ENCODE assay signal across 26 mouse cellular contexts in the genomic region with DNA sequence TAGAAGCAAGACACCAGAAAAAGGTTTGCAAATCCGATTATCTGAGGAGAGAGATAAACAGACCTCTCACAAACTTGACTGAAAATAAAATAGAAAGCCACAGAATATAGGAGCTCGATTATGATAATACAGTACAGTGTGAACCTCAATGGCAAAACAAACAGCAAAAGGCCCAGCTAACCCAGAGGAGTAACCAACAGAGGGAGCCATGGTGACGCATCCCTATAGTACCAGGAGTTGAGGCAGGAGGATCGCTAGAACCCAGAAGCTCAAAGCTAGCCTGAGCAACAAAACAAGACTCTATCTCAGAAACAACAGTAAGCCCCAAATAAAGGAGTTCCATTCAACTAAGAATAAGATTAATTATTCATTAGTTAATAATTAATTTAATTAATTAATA.
DNase-seq lines count a peak whose midpoint lies in the region; ATAC-seq and TF ChIP-seq lines count a peak whose summit lies in the region.
"Had no signal": no experiment of that assay in that cellular context is flagged by ENCODE, and none has a peak within 500 bp of the region (broad histone marks: within the 10 kb centered on the region; RNA-seq: fewer than 3 reads in every experiment).

No protein-coding gene starts in this region.

- H3K9ac ChIP-seq in lung, embryonic 14.5 days = no peak overlapping the region
- H3K9ac ChIP-seq in lung, postnatal 0 days (replicated peaks; ENCODE audit: low read depth) = no peak overlapping the region
- H3K9ac ChIP-seq in ES-Bruce4 (ENCODE audit: low read depth, poor library complexity, severe bottlenecking) = no peak overlapping the region
- H3K9ac ChIP-seq in stomach, postnatal 0 days (ENCODE audit: low read length) = no peak overlapping the region
- no peak overlapping the region for H3K9ac ChIP-seq in forebrain, embryonic 14.5 days (ENCODE audit: low read length)
- H3K9ac ChIP-seq: forebrain, embryonic 13.5 days; intestine, embryonic 15.5 days; limb, embryonic 13.5 days had no signal

- WGBS in lung, embryonic 14.5 days = 81% methylated on average over 4 of the region's 4 CpGs
- WGBS in lung, postnatal 0 days = 71% methylated on average over 4 of the region's 4 CpGs
- 86% methylated on average over 4 of the region's 4 CpGs for WGBS in stomach, postnatal 0 days
- 91% methylated on average over 4 of the region's 4 CpGs for WGBS in forebrain, embryonic 14.5 days

- no peak overlapping the region for H3K4me3 ChIP-seq in lung, embryonic 14.5 days (ENCODE audit: low read depth, low read length)
- no peak overlapping the region for H3K4me3 ChIP-seq in lung, postnatal 0 days (ENCODE audit: low read depth, low read length)
- no peak overlapping the region for H3K4me3 ChIP-seq in ES-Bruce4 (ENCODE audit: low read depth, low read length)
- no peak overlapping the region for H3K4me3 ChIP-seq in stomach, postnatal 0 days (ENCODE audit: low read depth, low read length)
- no peak overlapping the region for H3K4me3 ChIP-seq in forebrain, embryonic 14.5 days (ENCODE audit: low read depth, low read length)
- H3K4me3 ChIP-seq: forebrain, embryonic 13.5 days; gastrocnemius, adult 2 months; intestine, embryonic 15.5 days; limb, embryonic 13.5 days; megakaryocyte, embryonic 14.5 days had no signal

- no peak overlapping the region for H3K4me2 ChIP-seq in lung, embryonic 14.5 days
- no peak overlapping the region for H3K4me2 ChIP-seq in lung, postnatal 0 days (replicated peaks; ENCODE audit: low read depth, low read length)
- no peak overlapping the region for H3K4me2 ChIP-seq in stomach, postnatal 0 days (replicated peaks; ENCODE audit: low read depth)
- H3K4me2 ChIP-seq in forebrain, embryonic 14.5 days (ENCODE audit: low read length) = no peak overlapping the region
- H3K4me2 ChIP-seq: forebrain, embryonic 13.5 days; intestine, embryonic 15.5 days; limb, embryonic 13.5 days had no signal

- H3K27ac ChIP-seq in lung, embryonic 14.5 days (ENCODE audit: low read depth) = no peak overlapping the region
- no peak overlapping the region for H3K27ac ChIP-seq in lung, postnatal 0 days (ENCODE audit: low read length)
- H3K27ac ChIP-seq in ES-Bruce4 (ENCODE audit: insufficient read depth, low read length) = no peak overlapping the region
- no peak overlapping the region for H3K27ac ChIP-seq in stomach, postnatal 0 days (replicated peaks)
- H3K27ac ChIP-seq in forebrain, embryonic 14.5 days (ENCODE audit: low read depth, low read length) = no peak overlapping the region
- H3K27ac ChIP-seq: forebrain, embryonic 13.5 days; gastrocnemius, adult 2 months; intestine, embryonic 15.5 days; limb, embryonic 13.5 days had no signal

- no peak for DNase-seq in lung, embryonic 14.5 days
- DNase-seq in lung, postnatal 0 days (ENCODE audit: low spot score) = no peak
- peak; percentile 43 for DNase-seq in R1 (ENCODE audit: low read depth, low spot score)
- no peak for DNase-seq in stomach, postnatal 0 days (ENCODE audit: low spot score)
- no peak for DNase-seq in layer of hippocampus, adult 9-11 months
- DNase-seq in forebrain, embryonic 14.5 days (ENCODE audit: low spot score) = no peak
- DNase-seq: adrenal gland, adult 8-10 months; B cell, adult 2 months; cerebellum, adult 8-10 months; cerebellum, postnatal 36 days; gastrocnemius, adult 2 months; kidney, adult 9 months; kidney, postnatal 36 days; lung, adult 2 months; lung, postnatal 36 days; right cerebral cortex, postnatal 14 days; spleen, adult 18-20 months; thymus, postnatal 14 days had no signal

- no peaks in the 10 kb centered on the region for H3K4me1 ChIP-seq in lung, embryonic 14.5 days (ENCODE audit: insufficient read depth)
- H3K4me1 ChIP-seq in lung, postnatal 0 days (ENCODE audit: insufficient read depth, low read depth, low read length) = no peaks in the 10 kb centered on the region
- peaks cover 1% of the 10 kb centered on the region for H3K4me1 ChIP-seq in ES-Bruce4 (ENCODE audit: control insufficient read depth, insufficient read depth, low read length)
- no peaks in the 10 kb centered on the region for H3K4me1 ChIP-seq in stomach, postnatal 0 days (replicated peaks; ENCODE audit: control insufficient read depth, insufficient read depth)
- no peaks in the 10 kb centered on the region for H3K4me1 ChIP-seq in forebrain, embryonic 14.5 days (ENCODE audit: control insufficient read depth, insufficient read depth, low read length)
- H3K4me1 ChIP-seq: forebrain, embryonic 13.5 days; intestine, embryonic 15.5 days; limb, embryonic 13.5 days; megakaryocyte, embryonic 14.5 days had no signal

- no peak for ATAC-seq in lung, embryonic 14.5 days (ENCODE audit: insufficient read depth)
- ATAC-seq in lung, postnatal 0 days = no peak
- no peak for ATAC-seq in stomach, postnatal 0 days (ENCODE audit: low FRiP score, low TSS enrichment)
- ATAC-seq in forebrain, embryonic 14.5 days = no peak
- ATAC-seq: activated CD4-positive, CD25-positive, alpha-beta regulatory T cell, adult 4 months; hindbrain, embryonic 16.5 days; intestine, embryonic 15.5 days; Patski had no signal

- H3K27me3 ChIP-seq in lung, embryonic 14.5 days (ENCODE audit: insufficient read depth, low read length) = no peaks in the 10 kb centered on the region
- H3K27me3 ChIP-seq in lung, postnatal 0 days (replicated peaks; ENCODE audit: insufficient read depth, low read length) = no peaks in the 10 kb centered on the region
- H3K27me3 ChIP-seq in ES-Bruce4 (ENCODE audit: control insufficient read depth, insufficient read depth, low read length, poor library complexity, severe bottlenecking) = no peaks in the 10 kb centered on the region
- no peaks in the 10 kb centered on the region for H3K27me3 ChIP-seq in stomach, postnatal 0 days (ENCODE audit: control insufficient read depth, insufficient read depth, low read length)
- no peaks in the 10 kb centered on the region for H3K27me3 ChIP-seq in forebrain, embryonic 14.5 days (replicated peaks; ENCODE audit: control insufficient read depth, insufficient read depth, low read length)
- H3K27me3 ChIP-seq: forebrain, embryonic 13.5 days; intestine, embryonic 15.5 days; limb, embryonic 13.5 days; megakaryocyte, embryonic 14.5 days; Patski had no signal

- H3K36me3 ChIP-seq in lung, embryonic 14.5 days (ENCODE audit: insufficient read depth) = no peaks in the 10 kb centered on the region
- no peaks in the 10 kb centered on the region for H3K36me3 ChIP-seq in lung, postnatal 0 days (ENCODE audit: insufficient read depth, low read length)
- no peaks in the 10 kb centered on the region for H3K36me3 ChIP-seq in ES-Bruce4 (ENCODE audit: control insufficient read depth, insufficient read depth, low read length, poor library complexity, severe bottlenecking)
- H3K36me3 ChIP-seq in stomach, postnatal 0 days (ENCODE audit: control insufficient read depth, insufficient read depth, low read length) = no peaks in the 10 kb centered on the region
- no peaks in the 10 kb centered on the region for H3K36me3 ChIP-seq in forebrain, embryonic 14.5 days (ENCODE audit: control insufficient read depth, insufficient read depth, low read length)
- H3K36me3 ChIP-seq: intestine, embryonic 15.5 days; limb, embryonic 13.5 days had no signal

- TF ChIP-seq POLR2A in ES-Bruce4 (IDR thresholded peaks at IDR 0.05; ENCODE audit: insufficient read depth, low read length) = no peak

- no peaks in the 10 kb centered on the region for H3K9me3 ChIP-seq in lung, embryonic 14.5 days (ENCODE audit: low read depth, low read length)
- no peaks in the 10 kb centered on the region for H3K9me3 ChIP-seq in lung, postnatal 0 days (ENCODE audit: low read length)
- no peaks in the 10 kb centered on the region for H3K9me3 ChIP-seq in ES-Bruce4 (replicated peaks; ENCODE audit: control insufficient read depth, insufficient read depth, low read length, poor library complexity, severe bottlenecking)
- no peaks in the 10 kb centered on the region for H3K9me3 ChIP-seq in stomach, postnatal 0 days (ENCODE audit: control insufficient read depth, low read length)
- no peaks in the 10 kb centered on the region for H3K9me3 ChIP-seq in forebrain, embryonic 14.5 days (replicated peaks; ENCODE audit: control insufficient read depth, low read length)
- H3K9me3 ChIP-seq: forebrain, embryonic 13.5 days; intestine, embryonic 15.5 days; limb, embryonic 13.5 days; megakaryocyte, embryonic 14.5 days had no signal

- no peak for TF ChIP-seq EP300 in lung, postnatal 0 days (IDR thresholded peaks at IDR 0.05)
- no peak for TF ChIP-seq EP300 in ES-Bruce4 (IDR thresholded peaks at IDR 0.05; ENCODE audit: insufficient read depth, low read depth, low read length)
- no peak for TF ChIP-seq EP300 in stomach, postnatal 0 days (optimal IDR thresholded peaks at IDR 0.05)

- 0 out of 2 replicates have a peak, but pooled peaks have one; percentile 11 for TF ChIP-seq CTCF in lung, embryonic 14.5 days (IDR thresholded peaks at IDR 0.05; ENCODE audit: low read depth)
- no peak for TF ChIP-seq CTCF in lung, postnatal 0 days (IDR thresholded peaks at IDR 0.05)
- peak; percentile 33 for TF ChIP-seq CTCF in ES-Bruce4 (IDR thresholded peaks at IDR 0.05; ENCODE audit: low read depth, low read length)
- TF ChIP-seq CTCF in stomach, postnatal 0 days (IDR thresholded peaks at IDR 0.05; ENCODE audit: low read depth) = peak; percentile 13; the same call in 1 of the 2 replicates
